Mouse (Mus musculus): Measurements from ENCODE around the gene Stk26.

The Stk26 gene

GRCm38 (mm10) chrX:50840847-50841560 lies at the start of gene Stk26:
Gene Stk26, plus strand, starts transcription at chrX:50841047.
- in situ Hi-C loops (cut with MboI, MseI) = no loop called here

- in situ Hi-C loops (cut with MboI, MseI) = no loop called here
Observed at GRCm38 (mm10) chrX:50793005-50793680, 47.7 kb upstream of the Stk26 start.

- in situ Hi-C loops (cut with MboI, MseI) = no loop called here
Observed at GRCm38 (mm10) chrX:50797798-50798197, 43.0 kb upstream of the Stk26 start.

GRCm38 (mm10) chrX:50798571-50798970 lies 42.3 kb upstream of the Stk26 start:
- in situ Hi-C loops (cut with MboI, MseI) = no loop called here

- in situ Hi-C loops (cut with MboI, MseI) = no loop called here
Observed at GRCm38 (mm10) chrX:50799656-50800188, 41.1 kb upstream of the Stk26 start.

- in situ Hi-C loops (cut with MboI, MseI) = no loop called here
Observed at GRCm38 (mm10) chrX:50805654-50806053, 35.2 kb upstream of the Stk26 start.

- in situ Hi-C loops (cut with MboI, MseI) = no loop called here
Observed at GRCm38 (mm10) chrX:50823856-50824255, 17.0 kb upstream of the Stk26 start.

- in situ Hi-C loops (cut with MboI, MseI) = no loop called here
Observed at GRCm38 (mm10) chrX:50835592-50835991, 5.3 kb upstream of the Stk26 start.

- in situ Hi-C loops (cut with MboI, MseI) = no loop called here
Observed at GRCm38 (mm10) chrX:50836029-50836691, 4.7 kb upstream of the Stk26 start.

- in situ Hi-C loops (cut with MboI, MseI) = no loop called here
Observed at GRCm38 (mm10) chrX:50841587-50841986, 740 bp downstream of the Stk26 start.

GRCm38 (mm10) chrX:50842046-50842445 lies 1.2 kb downstream of the Stk26 start:
- in situ Hi-C loops (cut with MboI, MseI) = no loop called here

GRCm38 (mm10) chrX:50850428-50851184 lies 9.8 kb downstream of the Stk26 start:
- in situ Hi-C loops (cut with MboI, MseI) = no loop called here

- in situ Hi-C loops (cut with MboI, MseI) = no loop called here
Observed at GRCm38 (mm10) chrX:50863771-50864170, 22.9 kb downstream of the Stk26 start.

- in situ Hi-C loops (cut with MboI, MseI) = no loop called here
Observed at GRCm38 (mm10) chrX:50864734-50865133, 23.9 kb downstream of the Stk26 start.

GRCm38 (mm10) chrX:50874246-50875002 lies 33.6 kb downstream of the Stk26 start:
- in situ Hi-C loops (cut with MboI, MseI) = no loop called here

- in situ Hi-C loops (cut with MboI, MseI) = no loop called here
Observed at GRCm38 (mm10) chrX:50887999-50888398, 47.2 kb downstream of the Stk26 start.

- in situ Hi-C loops (cut with MboI, MseI) = no loop called here
Observed at GRCm38 (mm10) chrX:50903497-50903896, 62.6 kb downstream of the Stk26 start.

GRCm38 (mm10) chrX:50909915-50910314 lies 69.1 kb downstream of the Stk26 start:
- in situ Hi-C loops (cut with MboI, MseI) = no loop called here

GRCm38 (mm10) chrX:50917389-50917788 lies 76.5 kb downstream of the Stk26 start:
- in situ Hi-C loops (cut with MboI, MseI) = no loop called here

- in situ Hi-C loops (cut with MboI, MseI) = no loop called here
Observed at GRCm38 (mm10) chrX:50918754-50919153, 77.9 kb downstream of the Stk26 start.
